Mouse (Mus musculus): ENCODE measurements around the gene Nupr1l. TPM values are rescaled to one million over a fixed set of nuclear protein-coding genes. Genes with fewer than 3 reads are reported as not detected.
"Not testable (repeated sequence)": the region's sequence is repeated elsewhere in the genome, so short reads cannot be mapped to it uniquely, and the experiment has no call there.

The Nupr1l gene
- polyA plus RNA-seq, 1 experiment from 2014 or later = 2.7 TPM

DNA sequence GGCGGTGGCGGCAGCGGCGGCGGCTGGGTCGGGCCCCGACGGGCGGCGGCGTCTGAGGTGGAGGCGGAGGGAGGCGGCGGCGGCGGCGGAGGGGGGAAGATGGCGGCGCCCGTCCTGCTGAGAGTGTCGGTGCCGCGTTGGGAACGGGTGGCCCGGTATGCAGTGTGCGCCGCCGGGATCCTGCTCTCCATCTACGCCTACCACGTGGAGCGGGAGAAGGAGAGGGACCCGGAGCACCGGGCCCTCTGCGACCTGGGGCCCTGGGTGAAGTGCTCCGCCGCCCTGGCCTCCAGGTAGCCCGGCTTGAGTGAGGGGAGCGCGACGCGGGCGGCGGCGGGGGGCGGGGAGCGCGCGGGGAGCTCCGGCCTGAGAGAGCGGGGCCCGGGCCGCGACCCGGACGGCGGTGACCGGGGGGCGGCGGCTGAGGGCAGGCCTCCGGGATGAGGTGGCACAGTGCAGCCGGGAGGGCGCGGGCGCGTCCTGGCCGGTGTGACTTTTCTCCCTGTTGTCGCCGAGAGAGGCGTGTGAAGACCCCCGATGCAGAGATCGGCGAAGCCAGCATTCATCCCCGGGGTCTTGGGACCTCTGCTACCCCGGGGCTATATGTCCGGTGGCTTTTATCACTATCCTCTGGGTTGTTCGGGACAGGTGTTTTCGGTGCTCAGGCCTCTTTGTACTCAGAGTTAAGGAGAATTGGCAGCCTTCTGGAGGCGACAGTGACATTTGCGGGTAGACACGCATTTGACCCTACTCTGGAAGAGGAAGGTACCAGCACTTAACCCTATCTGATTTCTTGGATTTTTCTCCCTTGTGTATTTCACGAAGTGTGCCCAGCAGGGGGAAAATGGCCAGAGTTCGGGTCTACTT lies 34.0 kb downstream of the Nupr1l start:
- H3K4me3 ChIP-seq = peak overlapping the region; percentile 69
- peak; percentile 44 for ATAC-seq (ENCODE audit: borderline replicate concordance, extremely low read depth, low FRiP score, low TSS enrichment)

DNA sequence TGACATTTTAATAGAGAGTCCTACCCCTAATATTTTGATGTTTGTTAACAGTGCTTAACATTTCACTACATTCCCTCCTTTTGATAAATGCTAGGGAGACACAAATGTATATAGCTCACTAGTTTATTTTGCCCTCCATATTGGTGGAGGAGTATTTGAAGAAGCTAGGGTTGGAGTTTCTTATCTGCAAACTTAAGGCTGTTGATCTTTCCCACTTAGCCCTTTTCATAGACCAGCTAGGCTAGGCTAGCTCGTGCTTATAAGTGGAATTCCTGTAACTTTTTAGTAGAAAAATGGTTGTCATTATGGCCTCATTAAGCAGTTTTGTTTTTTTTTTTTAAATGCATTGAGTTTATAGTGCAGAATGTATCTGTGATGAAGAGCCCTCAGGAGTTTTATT lies 35.1 kb downstream of the Nupr1l start:
- Histone ChIP-seq H3K4me1 (peaks cover 11% of the 10 kb centered on the region), H3K27ac (no peak overlapping the region), H3K9ac (no peak overlapping the region), H3K4me3 (0 out of 2 replicates have a peak overlapping the region, but pooled peaks have one; percentile 10), H3K9me3 (no peaks in the 10 kb centered on the region), H3K4me2 (no peak overlapping the region), H3K36me3 (0 out of 2 replicates have a peak, but pooled peaks cover 3% of the 10 kb centered on the region), H3K27me3 (no peaks in the 10 kb centered on the region)
- WGBS = 27% methylated on average over 1 of the region's 1 CpGs
- ATAC-seq (ENCODE audit: borderline replicate concordance, extremely low read depth, low FRiP score, low TSS enrichment) = no peak

More for the DNA sequence above, 34.0 kb downstream of the Nupr1l start:
- Histone ChIP-seq H3K9ac (peak overlapping the region; percentile 68), H3K4me2 (peak overlapping the region; percentile 69), H3K27ac (peak overlapping the region; percentile 32; the same call in 1 of the 2 replicates), H3K4me1 (peaks cover 11% of the 10 kb centered on the region)
- H3K9me3 ChIP-seq, H3K36me3 ChIP-seq, H3K27me3 ChIP-seq: not testable (repeated sequence)
- WGBS = under 1% methylated on average over 49 of the region's 82 CpGs

DNA sequence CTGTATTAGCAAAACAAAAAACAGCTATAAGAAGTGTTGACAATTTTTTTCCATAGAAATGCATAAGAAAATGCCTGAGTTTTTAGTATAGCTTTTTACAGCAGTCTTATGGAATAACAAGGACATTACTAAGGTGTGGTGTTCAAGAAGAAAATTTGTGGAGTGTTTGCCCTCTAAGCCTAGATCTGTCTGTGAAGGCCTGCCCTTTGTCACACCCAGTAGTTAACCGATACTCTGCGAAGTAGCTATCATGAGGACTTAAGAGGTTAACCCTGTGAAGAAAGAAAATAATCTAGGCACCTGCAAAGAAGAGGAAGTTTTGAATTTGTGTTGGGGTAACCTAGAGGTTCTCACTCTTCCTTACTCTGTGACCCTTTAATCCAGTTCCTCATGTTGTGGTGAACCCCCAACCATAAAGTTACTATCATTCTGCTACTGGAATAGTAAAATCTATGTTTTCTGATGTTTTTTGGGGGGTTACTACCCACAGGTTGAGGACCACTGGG lies 39.2 kb downstream of the Nupr1l start:
- Histone ChIP-seq H3K27me3 (no peaks in the 10 kb centered on the region), H3K36me3 (0 out of 2 replicates have a peak, but pooled peaks cover 3% of the 10 kb centered on the region), H3K4me1 (peaks cover 7% of the 10 kb centered on the region), H3K4me3 (no peak overlapping the region), H3K4me2 (no peak overlapping the region), H3K9ac (no peak overlapping the region), H3K27ac (no peak overlapping the region), H3K9me3 (no peaks in the 10 kb centered on the region)
- 70% methylated on average over 2 of the region's 2 CpGs for WGBS
- ATAC-seq (ENCODE audit: borderline replicate concordance, extremely low read depth, low FRiP score, low TSS enrichment) = no peak

DNA sequence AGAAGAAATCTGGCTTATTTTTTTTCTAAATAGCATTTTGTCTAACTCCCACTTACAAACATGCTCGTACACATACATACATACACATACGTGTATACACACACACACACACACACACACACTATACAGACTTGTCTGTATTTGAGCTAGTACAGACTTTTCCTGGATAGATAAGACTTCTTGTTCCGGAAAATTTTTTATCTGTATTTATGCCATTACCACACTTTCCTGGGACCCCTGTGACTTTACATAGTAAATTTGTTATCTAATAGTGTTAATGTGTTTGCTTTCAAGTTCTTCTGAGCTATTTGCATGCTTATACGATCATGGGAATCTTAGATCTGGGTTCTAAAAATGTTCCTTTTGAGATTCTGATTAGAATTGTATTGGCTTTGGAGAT lies 43.8 kb downstream of the Nupr1l start:
- ATAC-seq (ENCODE audit: borderline replicate concordance, extremely low read depth, low FRiP score, low TSS enrichment) = no peak
- no peak overlapping the region for H3K27ac ChIP-seq
- no peaks in the 10 kb centered on the region for H3K9me3 ChIP-seq
- no peaks in the 10 kb centered on the region for H3K4me1 ChIP-seq
- H3K4me3 ChIP-seq = no peak overlapping the region
- H3K36me3 ChIP-seq = no peaks in the 10 kb centered on the region
- no peak overlapping the region for H3K9ac ChIP-seq
- 85% methylated on average over 4 of the region's 4 CpGs for WGBS
- H3K27me3 ChIP-seq = no peaks in the 10 kb centered on the region
- no peak overlapping the region for H3K4me2 ChIP-seq

DNA sequence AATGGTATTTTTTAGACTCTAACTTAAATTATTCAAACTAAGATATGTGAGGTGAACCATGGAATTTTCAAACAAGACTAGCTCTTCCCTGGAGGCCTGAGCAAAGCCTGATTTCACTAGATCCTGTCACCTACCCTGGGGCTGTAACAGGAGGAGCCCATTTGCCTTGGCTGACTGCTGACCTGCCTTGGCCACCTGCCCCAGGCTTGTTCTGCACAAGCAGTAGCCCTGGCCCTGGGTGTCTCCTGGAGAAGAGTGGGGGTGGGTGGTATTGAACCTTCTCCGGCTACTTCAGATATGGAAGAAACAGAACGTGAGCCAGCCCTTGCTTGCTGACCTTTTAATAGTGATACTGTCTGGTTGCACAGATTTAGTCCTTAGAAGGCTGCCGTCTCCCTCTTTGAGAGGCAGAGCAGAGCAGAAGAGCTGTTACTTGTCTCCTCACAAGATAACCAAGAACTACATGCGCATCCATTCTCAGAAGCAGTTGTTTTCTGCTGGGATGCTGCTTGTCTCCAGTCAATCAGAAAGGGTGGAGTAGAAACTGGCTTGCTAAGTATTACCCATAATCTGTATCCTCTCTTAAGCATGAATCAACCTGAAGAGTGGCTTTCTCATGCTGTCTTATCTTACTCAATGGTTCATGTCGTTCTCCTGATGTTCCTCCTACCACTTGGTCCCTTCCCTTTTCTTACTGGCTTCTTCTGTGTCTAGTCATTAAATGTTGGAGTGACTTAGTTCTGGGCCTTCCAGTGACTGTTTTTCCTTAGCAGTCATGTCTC lies 46.3 kb downstream of the Nupr1l start:
- H3K4me2 ChIP-seq = no peak overlapping the region
- no peak overlapping the region for H3K4me3 ChIP-seq
- no peak overlapping the region for H3K9ac ChIP-seq
- ATAC-seq (ENCODE audit: borderline replicate concordance, extremely low read depth, low FRiP score, low TSS enrichment) = no peak
- no peaks in the 10 kb centered on the region for H3K4me1 ChIP-seq
- H3K27ac ChIP-seq = no peak overlapping the region
- no peaks in the 10 kb centered on the region for H3K36me3 ChIP-seq
- no peaks in the 10 kb centered on the region for H3K27me3 ChIP-seq
- H3K9me3 ChIP-seq = no peaks in the 10 kb centered on the region
- WGBS = 84% methylated on average over 5 of the region's 5 CpGs

DNA sequence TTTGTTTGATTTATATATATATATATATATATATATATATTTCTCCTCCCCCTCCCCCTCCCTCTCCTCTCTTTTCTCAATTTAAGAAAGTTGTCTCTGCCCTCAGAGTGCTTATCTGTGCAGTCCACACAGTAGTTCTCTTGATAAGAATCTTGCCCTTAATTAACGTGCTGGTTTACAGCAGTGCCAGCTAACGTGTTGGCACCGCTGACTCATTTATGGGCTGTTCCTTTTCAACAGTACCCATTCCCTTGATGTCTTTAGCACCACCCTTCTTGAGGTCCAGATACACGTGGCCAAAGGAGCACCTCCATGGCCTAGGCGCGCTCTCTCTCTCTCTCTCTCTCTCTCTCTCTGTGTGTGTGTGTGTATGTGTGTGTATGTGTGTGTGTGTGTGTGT lies 47.5 kb downstream of the Nupr1l start:
- no peak overlapping the region for H3K4me2 ChIP-seq
- no peaks in the 10 kb centered on the region for H3K4me1 ChIP-seq
- H3K9me3 ChIP-seq = no peaks in the 10 kb centered on the region
- no peaks in the 10 kb centered on the region for H3K27me3 ChIP-seq
- H3K4me3 ChIP-seq = no peak overlapping the region
- WGBS = 79% methylated on average over 6 of the region's 6 CpGs
- no peak for ATAC-seq (ENCODE audit: borderline replicate concordance, extremely low read depth, low FRiP score, low TSS enrichment)
- H3K27ac ChIP-seq = no peak overlapping the region
- H3K9ac ChIP-seq = no peak overlapping the region
- no peaks in the 10 kb centered on the region for H3K36me3 ChIP-seq

DNA sequence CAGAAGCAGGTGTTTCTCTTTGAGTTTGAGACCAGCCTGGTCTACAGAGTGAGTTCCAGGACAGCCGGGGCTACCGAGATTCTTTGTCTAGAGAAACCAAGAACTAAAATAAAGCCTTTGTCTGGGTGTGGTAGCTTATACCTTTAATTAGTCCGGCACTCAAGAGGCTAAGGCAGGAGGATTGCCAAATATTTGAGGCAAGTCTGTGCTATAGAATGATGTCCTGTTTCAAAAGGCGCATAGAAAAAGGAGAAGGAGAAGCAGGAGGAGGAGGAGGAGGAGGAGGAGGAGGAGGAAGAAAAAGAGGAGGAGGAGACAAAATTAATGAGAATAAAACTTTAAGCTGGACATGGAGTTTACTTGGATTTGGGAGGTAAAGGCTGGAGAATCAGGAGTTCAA lies 54.9 kb downstream of the Nupr1l start:
- H3K27me3 ChIP-seq = no peaks in the 10 kb centered on the region
- no peaks in the 10 kb centered on the region for H3K9me3 ChIP-seq
- H3K36me3 ChIP-seq = no peaks in the 10 kb centered on the region
- no peaks in the 10 kb centered on the region for H3K4me1 ChIP-seq
- ATAC-seq (ENCODE audit: borderline replicate concordance, extremely low read depth, low FRiP score, low TSS enrichment) = no peak
- H3K9ac ChIP-seq = no peak overlapping the region
- H3K27ac ChIP-seq = no peak overlapping the region
- no peak overlapping the region for H3K4me3 ChIP-seq
- 57% methylated on average over 4 of the region's 4 CpGs for WGBS
- H3K4me2 ChIP-seq = no peak overlapping the region

Other genes starting within 250 kb of the Nupr1l start
- gene Zfp11, start 238.4 kb upstream of the Nupr1l start, polyA plus RNA-seq (2015; fragmentation: Nextera tagmentation; extraction: Ambion mirVana) = 4.1 and 4.7 TPM in 2 replicates
- gene Sept14, start 200.0 kb upstream of the Nupr1l start, polyA plus RNA-seq (2015; fragmentation: Nextera tagmentation; extraction: Ambion mirVana) = not detected in 2 replicates
- gene Mrps17, start 193.0 kb upstream of the Nupr1l start, polyA plus RNA-seq (2015; fragmentation: Nextera tagmentation; extraction: Ambion mirVana) = 183 and 186 TPM in 2 replicates
- gene Nipsnap2, start 183.5 kb upstream of the Nupr1l start, polyA plus RNA-seq (2015; fragmentation: Nextera tagmentation; extraction: Ambion mirVana) = 91.9 and 95.3 TPM in 2 replicates
- 30.4 and 31.9 TPM in 2 replicates for gene Psph, start 121.1 kb upstream of the Nupr1l start, polyA plus RNA-seq (2015; fragmentation: Nextera tagmentation; extraction: Ambion mirVana)
- 42.9 and 48.3 TPM in 2 replicates for gene Sumf2, start 61.6 kb upstream of the Nupr1l start, polyA plus RNA-seq (2015; fragmentation: Nextera tagmentation; extraction: Ambion mirVana)
- gene Chchd2, start 21.1 kb upstream of the Nupr1l start, polyA plus RNA-seq (2015; fragmentation: Nextera tagmentation; extraction: Ambion mirVana) = 847 and 887 TPM in 2 replicates
- gene Zbed5, start 12.8 kb upstream of the Nupr1l start, polyA plus RNA-seq (2015; fragmentation: Nextera tagmentation; extraction: Ambion mirVana) = 4.6 and 5.1 TPM in 2 replicates
- 0.21 and 0.24 TPM in 2 replicates for gene Phkg1, start 10.0 kb upstream of the Nupr1l start, polyA plus RNA-seq (2015; fragmentation: Nextera tagmentation; extraction: Ambion mirVana)
- gene Vkorc1l1, start 33.4 kb downstream of the Nupr1l start, polyA plus RNA-seq (2015; fragmentation: Nextera tagmentation; extraction: Ambion mirVana) = 24.8 and 27.2 TPM in 2 replicates
- gene Gusb, start 94.5 kb downstream of the Nupr1l start, polyA plus RNA-seq (2015; fragmentation: Nextera tagmentation; extraction: Ambion mirVana) = 65.0 and 65.6 TPM in 2 replicates
- gene Asl, start 120.7 kb downstream of the Nupr1l start, polyA plus RNA-seq (2015; fragmentation: Nextera tagmentation; extraction: Ambion mirVana) = 25.8 and 30.9 TPM in 2 replicates
- 39.1 and 40.1 TPM in 2 replicates for gene Crcp, start 120.8 kb downstream of the Nupr1l start, polyA plus RNA-seq (2015; fragmentation: Nextera tagmentation; extraction: Ambion mirVana)
- 69.6 and 70.8 TPM in 2 replicates for gene Tpst1, start 164.8 kb downstream of the Nupr1l start, polyA plus RNA-seq (2015; fragmentation: Nextera tagmentation; extraction: Ambion mirVana)
- 5.8 and 6.5 TPM in 2 replicates for gene Kctd7, start 236.3 kb downstream of the Nupr1l start, polyA plus RNA-seq (2015; fragmentation: Nextera tagmentation; extraction: Ambion mirVana)

Data from lung, embryonic 15.5 days (tissue).